Mouse (Mus musculus): ENCODE data around the gene Grin2d.
A peak's percentile ranks its signal among the peaks of the same experiment; 100 is the strongest.

DNA sequence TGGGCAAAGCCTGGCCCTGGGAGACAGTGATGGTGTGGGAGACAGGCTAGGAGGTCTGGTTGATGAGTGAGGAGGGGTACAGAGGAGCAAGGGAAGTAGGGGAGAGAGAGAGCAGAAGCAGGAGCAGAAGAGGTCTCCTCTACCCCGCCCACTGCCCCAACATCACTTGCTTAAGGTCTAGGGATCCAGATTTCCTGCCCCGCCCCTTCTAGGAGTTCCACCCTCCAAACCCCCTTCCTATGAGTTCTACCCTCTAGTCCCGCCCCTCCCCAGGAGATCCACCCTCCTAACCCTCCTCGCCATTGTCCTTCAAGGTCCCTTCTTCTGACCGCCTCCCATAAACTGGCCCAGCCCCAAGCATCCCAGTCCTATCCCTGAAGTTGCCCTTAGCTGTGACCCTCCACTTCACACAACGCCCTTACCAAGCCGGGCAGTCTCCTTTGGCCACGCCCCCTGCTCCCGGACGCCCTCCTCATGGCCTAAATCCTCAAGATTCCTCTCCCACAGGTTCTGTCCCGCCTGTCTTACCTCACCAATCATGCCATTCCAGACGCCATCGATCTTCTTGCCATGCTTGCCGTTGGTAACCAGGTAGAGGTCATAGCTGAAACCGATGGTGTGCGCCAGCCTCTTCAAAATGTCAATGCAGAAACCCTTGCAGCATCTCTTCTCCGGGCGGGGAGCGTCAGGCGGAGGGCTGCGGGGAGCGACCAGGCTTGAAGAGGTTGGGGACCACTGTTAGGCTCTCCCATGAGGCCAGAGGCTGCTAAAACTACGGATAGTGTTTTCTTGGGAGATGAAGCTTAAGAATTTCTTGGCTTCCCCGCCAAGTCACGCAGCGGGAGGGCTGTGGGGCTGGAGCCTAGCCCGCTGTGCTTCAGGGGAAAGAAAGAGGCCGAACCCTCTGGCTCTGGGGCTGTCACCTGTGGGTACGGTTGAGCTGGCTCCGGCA is 21.0 kb downstream of the Grin2d start:
- TF ChIP-seq CTCF (IDR thresholded peaks at IDR 0.05; ENCODE audit: control insufficient read depth, insufficient read depth, insufficient replicate concordance, low read depth, low read length) (no peak), POLR2A (IDR thresholded peaks at IDR 0.05; ENCODE audit: control insufficient read depth, low read depth, low read length) (0 out of 2 replicates have a peak, but pooled peaks have one; percentile 20)

Data from testis, adult 2 months (tissue).